Mouse (Mus musculus) bone marrow macrophage, adult 2 months (primary cell): Measurements from ENCODE around the gene Mpo.

Source experiments
- CTCF ChIP-seq: IDR thresholded peaks from 2 replicates; pipeline ENCODE4 v1.5.1; 2012; ENCODE audit warnings: low read depth, mild to moderate bottlenecking, low read length, moderate library complexity
- POLR2A ChIP-seq: IDR thresholded peaks from 2 replicates; pipeline ENCODE4 v1.6.1; 2012; ENCODE audit warnings: mild to moderate bottlenecking, low read depth, low read length, borderline replicate concordance

GRCm38 (mm10) chr11:87808236-87808635, 14.9 kb downstream of the Mpo start:
- TF ChIP-seq POLR2A (no peak), CTCF (no peak)
